Mouse (Mus musculus) limb, embryonic 15.5 days (tissue): ENCODE measurements around the gene Naxe. TPM values are rescaled to one million over a fixed set of nuclear protein-coding genes. Genes with fewer than 3 reads are reported as not detected.

ENCODE experiments used
- ATAC-seq: fragments of 200-750 bp; cut with Nextera tagmentation; 2 replicates; pipeline ENCODE4 v1.8.0; 2017; ENCODE audit warnings: low read depth, moderate TSS enrichment; ENCODE audit not compliant: insufficient number of reproducible peaks, low FRiP score, low TSS enrichment
- H3K27ac ChIP-seq: fragments of 300-500 bp; sonication (generic); 2 replicates; pipeline ENCODE4 v1.5.1; 2015; ENCODE audit warnings: moderate library complexity, mild to moderate bottlenecking, inconsistent platforms
- H3K27me3 ChIP-seq: fragments of 300-500 bp; sonication (generic); 2 replicates; pipeline ENCODE4 v1.6.1; 2015; ENCODE audit warnings: inconsistent platforms
- H3K36me3 ChIP-seq: fragments of 300-500 bp; sonication (generic); 2 replicates; pipeline ENCODE4 v1.6.1; 2015; ENCODE audit warnings: inconsistent platforms
- H3K4me1 ChIP-seq: fragments of 300-500 bp; sonication (generic); 2 replicates; pipeline ENCODE4 v1.6.1; 2015; ENCODE audit warnings: inconsistent platforms
- H3K4me2 ChIP-seq: fragments of 300-500 bp; sonication (generic); 2 replicates; pipeline ENCODE4 v1.6.1; 2015; ENCODE audit warnings: mild to moderate bottlenecking, inconsistent platforms
- H3K4me3 ChIP-seq: fragments of 300-500 bp; sonication (generic); 2 replicates; pipeline ENCODE4 v1.5.1; 2015; ENCODE audit warnings: mild to moderate bottlenecking, inconsistent platforms
- H3K9ac ChIP-seq: fragments of 300-500 bp; sonication (generic); 2 replicates; pipeline ENCODE4 v1.6.1; 2015; ENCODE audit warnings: inconsistent platforms
- H3K9me3 ChIP-seq: fragments of 300-500 bp; sonication (generic); 2 replicates; pipeline ENCODE4 v1.6.1; 2016; ENCODE audit warnings: inconsistent platforms
- WGBS: fragments of 180-500 bp; shearing (Covaris S2); methylation state at CpG from one replicate; pipeline ENCODE4 v1.1.7; 2015; 5-methylcytosine and 5-hydroxymethylcytosine counted together
- polyA plus RNA-seq: library from polyadenylated mRNA; unstranded; fragments of >200 nt; fragmentation: Nextera tagmentation; extraction: Ambion mirVana; gene quantifications from 2 replicates; pipeline ENCODE4 v1.2.1, GENCODE M21; 2015

Naxe gene
- 184 and 193 TPM in 2 replicates for polyA plus RNA-seq

GRCm38 (mm10) chr3:88057902-88058696 is at the start of gene Naxe:
Gene Naxe (minus strand): TSS chr3:88058495.
- Histone ChIP-seq H3K4me2 (peak within 1 kb of the TSS; percentile 79), H3K4me1 (peaks cover 18% of the 10 kb centered on the region), H3K9me3 (no peaks in the 10 kb centered on the region), H3K36me3 (peaks cover 40% of the 10 kb centered on the region), H3K9ac (peak within 1 kb of the TSS; percentile 76), H3K27me3 (no peaks in the 10 kb centered on the region), H3K4me3 (peak within 1 kb of the TSS; percentile 86), H3K27ac (peak within 1 kb of the TSS; percentile 77)
- under 1% methylated on average over 59 of the region's 60 CpGs for WGBS
- ATAC-seq: peak; percentile 89

GRCm38 (mm10) chr3:88106126-88106525 is 47.8 kb upstream of the Naxe start:
- peaks cover 95% of the 10 kb centered on the region for H3K36me3 ChIP-seq

DNA sequence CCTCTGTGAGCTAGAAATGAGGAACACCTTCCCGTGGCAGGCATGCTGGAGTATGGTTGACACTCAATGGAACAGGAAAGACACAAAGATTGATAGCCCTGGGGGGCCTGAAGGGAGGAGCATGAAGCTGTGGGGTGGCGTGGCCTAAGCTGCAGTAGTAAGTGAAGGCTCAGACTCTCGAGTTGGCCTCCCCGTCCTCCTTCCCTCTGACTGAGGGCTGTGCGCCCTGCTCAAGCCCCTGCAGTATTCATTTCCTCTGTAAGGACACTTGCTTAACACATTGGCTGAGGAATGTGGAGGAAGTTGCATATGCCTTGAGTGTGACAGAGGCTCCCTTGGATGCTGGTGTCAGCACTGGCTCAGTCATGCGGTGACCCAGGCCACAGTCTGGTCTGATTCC is 44.3 kb upstream of the Naxe start:
- H3K9ac ChIP-seq: no peak overlapping the region
- H3K9me3 ChIP-seq: no peaks in the 10 kb centered on the region
- no peaks in the 10 kb centered on the region for H3K4me1 ChIP-seq
- no peak overlapping the region for H3K4me2 ChIP-seq
- peak overlapping the region; percentile 50; the same call in 1 of the 2 replicates for H3K27ac ChIP-seq
- H3K27me3 ChIP-seq: no peaks in the 10 kb centered on the region
- peaks cover 89% of the 10 kb centered on the region for H3K36me3 ChIP-seq
- H3K4me3 ChIP-seq: no peak overlapping the region
- 78% methylated on average over 6 of the region's 6 CpGs for WGBS
- ATAC-seq: no peak

More at GRCm38 (mm10) chr3:88106126-88106525, 47.8 kb upstream of the Naxe start:
- 90% methylated on average over 4 of the region's 4 CpGs for WGBS
- no peak overlapping the region for H3K27ac ChIP-seq
- H3K27me3 ChIP-seq: no peaks in the 10 kb centered on the region
- no peak overlapping the region for H3K4me2 ChIP-seq
- H3K4me3 ChIP-seq: no peak overlapping the region
- ATAC-seq: no peak
- no peaks in the 10 kb centered on the region for H3K4me1 ChIP-seq
- H3K9me3 ChIP-seq: no peaks in the 10 kb centered on the region
- no peak overlapping the region for H3K9ac ChIP-seq

GRCm38 (mm10) chr3:88102196-88102595 is 43.9 kb upstream of the Naxe start:
- Histone ChIP-seq H3K27me3 (no peaks in the 10 kb centered on the region), H3K4me3 (no peak overlapping the region), H3K4me2 (no peak overlapping the region), H3K27ac (peak overlapping the region; percentile 50; the same call in 1 of the 2 replicates), H3K9me3 (no peaks in the 10 kb centered on the region), H3K36me3 (peaks cover 89% of the 10 kb centered on the region), H3K4me1 (no peaks in the 10 kb centered on the region), H3K9ac (no peak overlapping the region)
- ATAC-seq: no peak
- 82% methylated on average over 6 of the region's 6 CpGs for WGBS

DNA sequence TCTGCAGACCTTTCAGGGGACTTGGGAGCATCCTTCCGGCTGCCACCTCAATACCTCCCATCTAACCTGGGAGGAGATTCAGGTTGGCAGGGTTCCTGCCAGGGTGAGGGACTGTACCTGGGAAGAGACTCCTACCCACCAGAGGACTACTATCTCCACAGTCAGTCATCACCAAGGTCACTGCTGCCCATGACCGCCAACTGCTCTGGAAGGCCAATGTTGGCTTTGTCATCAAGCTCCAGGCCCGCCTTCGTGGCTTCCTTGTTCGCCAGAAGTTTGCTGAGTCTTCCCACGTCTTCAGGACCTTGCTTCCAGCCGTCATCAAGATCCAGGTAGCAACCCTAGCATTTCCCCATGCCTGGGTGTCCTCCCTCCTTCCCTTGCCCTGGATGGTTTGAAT is 43.4 kb upstream of the Naxe start:
- no peak overlapping the region for H3K27ac ChIP-seq
- no peaks in the 10 kb centered on the region for H3K4me1 ChIP-seq
- no peak overlapping the region for H3K4me3 ChIP-seq
- ATAC-seq: no peak
- no peaks in the 10 kb centered on the region for H3K27me3 ChIP-seq
- WGBS: 92% methylated on average over 7 of the region's 7 CpGs
- H3K9me3 ChIP-seq: no peaks in the 10 kb centered on the region
- H3K4me2 ChIP-seq: no peak overlapping the region
- H3K9ac ChIP-seq: no peak overlapping the region
- peaks cover 89% of the 10 kb centered on the region for H3K36me3 ChIP-seq

GRCm38 (mm10) chr3:88100251-88100650 is 42.0 kb upstream of the Naxe start:
- Histone ChIP-seq H3K9ac (no peak overlapping the region), H3K4me3 (no peak overlapping the region), H3K27me3 (no peaks in the 10 kb centered on the region), H3K4me1 (no peaks in the 10 kb centered on the region), H3K4me2 (no peak overlapping the region), H3K27ac (no peak overlapping the region), H3K9me3 (no peaks in the 10 kb centered on the region), H3K36me3 (peaks cover 85% of the 10 kb centered on the region)
- no peak for ATAC-seq
- 77% methylated on average over 3 of the region's 3 CpGs for WGBS

- no peak for ATAC-seq
- Histone ChIP-seq H3K4me3 (no peak overlapping the region), H3K27ac (no peak overlapping the region), H3K9ac (no peak overlapping the region), H3K27me3 (no peaks in the 10 kb centered on the region), H3K4me2 (no peak overlapping the region), H3K4me1 (no peaks in the 10 kb centered on the region), H3K36me3 (peaks cover 86% of the 10 kb centered on the region), H3K9me3 (no peaks in the 10 kb centered on the region)
- 83% methylated on average over 6 of the region's 6 CpGs for whole genome bisulfite sequencing
Measured at GRCm38 (mm10) chr3:88097666-88098065, 39.4 kb upstream of the Naxe start.

DNA sequence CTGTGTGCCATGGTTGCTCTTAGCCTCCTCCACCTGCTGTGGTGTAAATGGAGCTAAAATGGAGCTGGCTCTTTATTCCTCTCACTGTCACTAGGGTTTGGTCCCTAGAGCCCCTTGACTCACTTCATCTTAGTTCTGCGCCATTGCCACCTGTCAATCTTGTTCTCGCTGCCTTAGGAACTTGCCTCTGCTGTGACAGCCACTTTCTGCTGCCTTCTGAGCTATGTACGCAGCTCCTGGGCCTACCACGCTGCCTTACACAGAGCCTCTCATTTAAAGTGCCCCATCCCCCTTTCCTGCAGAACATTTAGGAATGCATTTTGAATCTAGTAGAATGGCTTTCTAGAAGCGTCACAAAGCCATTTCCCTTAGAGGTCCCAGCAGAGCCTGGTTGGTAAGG is 35.8 kb upstream of the Naxe start:
- Histone ChIP-seq H3K27me3 (no peaks in the 10 kb centered on the region), H3K4me1 (no peaks in the 10 kb centered on the region), H3K9me3 (no peaks in the 10 kb centered on the region), H3K4me3 (no peak overlapping the region), H3K27ac (no peak overlapping the region), H3K4me2 (no peak overlapping the region), H3K36me3 (peaks cover 89% of the 10 kb centered on the region), H3K9ac (no peak overlapping the region)
- no peak for ATAC-seq
- 85% methylated on average over 5 of the region's 5 CpGs for WGBS

DNA sequence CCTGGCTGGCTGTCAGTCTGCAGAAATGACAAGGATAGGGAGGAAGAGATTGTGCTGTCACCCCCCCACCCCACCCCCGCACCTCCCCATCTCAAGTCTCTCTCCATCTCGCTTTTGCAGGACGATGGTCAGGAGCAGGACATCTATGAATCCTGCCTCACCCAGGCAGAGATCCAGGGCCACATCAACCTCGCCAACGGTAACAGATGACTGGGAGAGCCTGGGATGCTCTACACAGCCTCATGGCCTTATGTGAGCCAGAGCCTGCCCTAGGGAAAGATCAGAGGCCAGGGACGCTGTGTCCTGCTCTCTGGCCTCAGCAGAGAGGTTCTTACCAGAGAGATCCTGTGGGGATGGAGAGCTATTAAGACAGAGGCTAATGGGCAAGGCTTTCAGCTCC is 32.3 kb upstream of the Naxe start:
- Histone ChIP-seq H3K27me3 (no peaks in the 10 kb centered on the region), H3K4me2 (no peak overlapping the region), H3K4me3 (no peak overlapping the region), H3K36me3 (peaks cover 84% of the 10 kb centered on the region), H3K4me1 (no peaks in the 10 kb centered on the region), H3K9me3 (no peaks in the 10 kb centered on the region), H3K27ac (no peak overlapping the region), H3K9ac (no peak overlapping the region)
- WGBS: 87% methylated on average over 6 of the region's 6 CpGs
- ATAC-seq: no peak

- no peaks in the 10 kb centered on the region for H3K27me3 ChIP-seq
- H3K4me2 ChIP-seq: no peak overlapping the region
- H3K36me3 ChIP-seq: peaks cover 80% of the 10 kb centered on the region
- H3K4me1 ChIP-seq: no peaks in the 10 kb centered on the region
- no peak overlapping the region for H3K27ac ChIP-seq
- H3K9ac ChIP-seq: no peak overlapping the region
- WGBS: 91% methylated on average over 7 of the region's 7 CpGs
- H3K4me3 ChIP-seq: no peak overlapping the region
- H3K9me3 ChIP-seq: no peaks in the 10 kb centered on the region
- ATAC-seq: no peak
Measured at GRCm38 (mm10) chr3:88090106-88090505, 31.8 kb upstream of the Naxe start.

DNA sequence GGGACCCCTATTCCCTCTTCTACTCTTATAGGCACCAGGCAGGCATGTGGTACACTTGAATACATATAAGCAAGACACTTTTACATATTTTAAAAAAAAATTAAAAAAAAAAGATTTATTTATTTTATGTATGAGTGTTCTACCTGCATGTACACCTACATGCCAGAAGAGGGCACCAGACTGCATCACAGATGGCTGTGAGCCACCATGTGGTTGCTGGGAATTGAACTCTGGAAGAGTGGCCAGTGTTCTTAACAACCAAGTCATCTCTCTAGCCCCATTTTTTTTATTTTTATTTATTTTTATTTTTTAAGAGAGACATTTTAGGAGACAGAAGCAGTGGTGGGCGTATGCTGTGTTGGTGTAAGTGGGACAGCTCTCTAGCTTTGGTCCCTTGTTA is 29.4 kb upstream of the Naxe start:
- H3K36me3 ChIP-seq: peaks cover 65% of the 10 kb centered on the region

GRCm38 (mm10) chr3:88085459-88085858 is 27.2 kb upstream of the Naxe start:
- H3K9me3 ChIP-seq: no peaks in the 10 kb centered on the region
- H3K9ac ChIP-seq: no peak overlapping the region
- H3K36me3 ChIP-seq: peaks cover 44% of the 10 kb centered on the region
- no peak overlapping the region for H3K4me3 ChIP-seq
- H3K27ac ChIP-seq: no peak overlapping the region
- no peaks in the 10 kb centered on the region for H3K27me3 ChIP-seq
- no peak overlapping the region for H3K4me2 ChIP-seq
- 57% methylated on average over 3 of the region's 9 CpGs for WGBS
- no peak for ATAC-seq
- peaks cover 17% of the 10 kb centered on the region for H3K4me1 ChIP-seq

More for the DNA sequence above, 29.4 kb upstream of the Naxe start:
- WGBS: 86% methylated on average over 1 of the region's 1 CpGs
- Histone ChIP-seq H3K27me3 (no peaks in the 10 kb centered on the region), H3K4me1 (peaks cover 5% of the 10 kb centered on the region), H3K9ac (no peak overlapping the region), H3K9me3 (no peaks in the 10 kb centered on the region), H3K4me2 (no peak overlapping the region), H3K27ac (no peak overlapping the region), H3K4me3 (no peak overlapping the region)
- no peak for ATAC-seq
